8 mouse cellular contexts compared by ENCODE assay signal in genomic region chr8:85298600-85299433, GRCm38 (mm10). TPM values are rescaled to one million over a fixed set of nuclear protein-coding genes. Genes with fewer than 3 reads are reported as not detected.
DNase-seq lines count a peak whose midpoint lies in the region; ATAC-seq and TF ChIP-seq lines count a peak whose summit lies in the region.

No protein-coding gene starts in this region.

- TF ChIP-seq CTCF in E14TG2a.4 (conservative IDR thresholded peaks at IDR 0.05; ENCODE audit: low read length): no peak

- peak overlapping the region; percentile 85 for H3K4me2 ChIP-seq in embryonic facial prominence, embryonic 13.5 days
- H3K4me2 ChIP-seq in hindbrain, embryonic 12.5 days (replicated peaks): peak overlapping the region; percentile 84
- peak overlapping the region; percentile 86 for H3K4me2 ChIP-seq in limb, embryonic 13.5 days (replicated peaks)
- peak overlapping the region; percentile 62 for H3K4me2 ChIP-seq in midbrain, embryonic 15.5 days

- peak overlapping the region; percentile 96 for H3K9ac ChIP-seq in embryonic facial prominence, embryonic 13.5 days
- peak overlapping the region; percentile 82 for H3K9ac ChIP-seq in hindbrain, embryonic 12.5 days
- peak overlapping the region; percentile 88 for H3K9ac ChIP-seq in limb, embryonic 13.5 days
- peak overlapping the region; percentile 75 for H3K9ac ChIP-seq in midbrain, embryonic 15.5 days

- peak overlapping the region; percentile 99 for H3K4me3 ChIP-seq in E14TG2a.4 (replicated peaks; ENCODE audit: low read length)
- H3K4me3 ChIP-seq in embryonic facial prominence, embryonic 13.5 days: peak overlapping the region; percentile 94
- H3K4me3 ChIP-seq in hindbrain, embryonic 12.5 days: peak overlapping the region; percentile 75
- peak overlapping the region; percentile 93 for H3K4me3 ChIP-seq in limb, embryonic 13.5 days
- peak overlapping the region; percentile 71 for H3K4me3 ChIP-seq in midbrain, embryonic 15.5 days

- peaks cover 21% of the 10 kb centered on the region for H3K4me1 ChIP-seq in E14TG2a.4 (replicated peaks; ENCODE audit: low read depth, low read length)
- H3K4me1 ChIP-seq in embryonic facial prominence, embryonic 13.5 days: peaks cover 25% of the 10 kb centered on the region
- peaks cover 29% of the 10 kb centered on the region for H3K4me1 ChIP-seq in hindbrain, embryonic 12.5 days
- H3K4me1 ChIP-seq in limb, embryonic 13.5 days: peaks cover 31% of the 10 kb centered on the region
- peaks cover 39% of the 10 kb centered on the region for H3K4me1 ChIP-seq in midbrain, embryonic 15.5 days

- no peaks in the 10 kb centered on the region for H3K27me3 ChIP-seq in E14TG2a.4 (ENCODE audit: insufficient read depth, low read length)
- no peaks in the 10 kb centered on the region for H3K27me3 ChIP-seq in embryonic facial prominence, embryonic 13.5 days
- no peaks in the 10 kb centered on the region for H3K27me3 ChIP-seq in hindbrain, embryonic 12.5 days
- H3K27me3 ChIP-seq in limb, embryonic 13.5 days: no peaks in the 10 kb centered on the region
- no peaks in the 10 kb centered on the region for H3K27me3 ChIP-seq in midbrain, embryonic 15.5 days (replicated peaks)

- peak; percentile 6 for DNase-seq in cerebellum, adult 8-10 months
- DNase-seq in cerebellum, adult 11-12 months: no peak
- no peak for DNase-seq in gastrocnemius, postnatal 36 days

- no peaks in the 10 kb centered on the region for H3K9me3 ChIP-seq in E14TG2a.4 (ENCODE audit: low read length)
- no peaks in the 10 kb centered on the region for H3K9me3 ChIP-seq in embryonic facial prominence, embryonic 13.5 days
- no peaks in the 10 kb centered on the region for H3K9me3 ChIP-seq in hindbrain, embryonic 12.5 days (replicated peaks)
- no peaks in the 10 kb centered on the region for H3K9me3 ChIP-seq in limb, embryonic 13.5 days
- no peaks in the 10 kb centered on the region for H3K9me3 ChIP-seq in midbrain, embryonic 15.5 days

- 0 out of 2 replicates have a peak, but pooled peaks have one; percentile 28 for ATAC-seq in embryonic facial prominence, embryonic 13.5 days (ENCODE audit: insufficient number of reproducible peaks, insufficient read depth, low FRiP score, low TSS enrichment, low read depth)
- ATAC-seq in hindbrain, embryonic 12.5 days (ENCODE audit: low FRiP score): peak; percentile 76
- no peak for ATAC-seq in limb, embryonic 13.5 days (ENCODE audit: low FRiP score, low read depth)
- ATAC-seq in midbrain, embryonic 15.5 days (replicated peaks): peak; percentile 81

- peak overlapping the region; percentile 97 for H3K27ac ChIP-seq in embryonic facial prominence, embryonic 13.5 days
- H3K27ac ChIP-seq in hindbrain, embryonic 12.5 days: peak overlapping the region; percentile 96
- peak overlapping the region; percentile 93 for H3K27ac ChIP-seq in limb, embryonic 13.5 days
- peak overlapping the region; percentile 99 for H3K27ac ChIP-seq in midbrain, embryonic 15.5 days

- WGBS in embryonic facial prominence, embryonic 13.5 days: under 1% methylated on average over 52 of the region's 53 CpGs
- WGBS in hindbrain, embryonic 12.5 days: under 1% methylated on average over 52 of the region's 53 CpGs
- under 1% methylated on average over 53 of the region's 53 CpGs for WGBS in limb, embryonic 13.5 days
- under 1% methylated on average over 53 of the region's 53 CpGs for WGBS in midbrain, embryonic 15.5 days

- H3K36me3 ChIP-seq in E14TG2a.4 (ENCODE audit: insufficient read depth, low read length): peaks cover 40% of the 10 kb centered on the region
- H3K36me3 ChIP-seq in embryonic facial prominence, embryonic 13.5 days: peaks cover 22% of the 10 kb centered on the region
- H3K36me3 ChIP-seq in hindbrain, embryonic 12.5 days: peaks cover 14% of the 10 kb centered on the region
- H3K36me3 ChIP-seq in limb, embryonic 13.5 days: peaks cover 26% of the 10 kb centered on the region
- peaks cover 10% of the 10 kb centered on the region for H3K36me3 ChIP-seq in midbrain, embryonic 15.5 days (replicated peaks)

- intact Hi-C loops in gastrocnemius, postnatal 36 days (cut with DNase I): no loop called here

RNA-seq across cellular contexts. Expression of gene Orc6, which starts 0.6 kb away (rescaled TPM):
- polyA plus RNA-seq in embryonic facial prominence, embryonic 13.5 days (2015; fragmentation: Nextera tagmentation; extraction: Ambion mirVana): 111 and 116 TPM in 2 replicates
- polyA plus RNA-seq in hindbrain, embryonic 12.5 days (2016; fragmentation: Nextera tagmentation; extraction: Ambion mirVana): 82.1 and 86.0 TPM in 2 replicates
- polyA plus RNA-seq in limb, embryonic 13.5 days (2015; fragmentation: Nextera tagmentation; extraction: Ambion mirVana): 109 and 116 TPM in 2 replicates
- 65.3 and 70.5 TPM in 2 replicates for polyA plus RNA-seq in midbrain, embryonic 15.5 days (2015; fragmentation: Nextera tagmentation; extraction: Ambion mirVana)
- total RNA-seq in gastrocnemius, postnatal 36 days (2021): 1 to 10 TPM; 3.5 to 4.9 TPM

RNA-seq across cellular contexts. Expression of gene Vps35, which starts 0.8 kb away (rescaled TPM):
- polyA plus RNA-seq in embryonic facial prominence, embryonic 13.5 days (2015; fragmentation: Nextera tagmentation; extraction: Ambion mirVana): 127 and 136 TPM in 2 replicates
- 168 and 179 TPM in 2 replicates for polyA plus RNA-seq in hindbrain, embryonic 12.5 days (2016; fragmentation: Nextera tagmentation; extraction: Ambion mirVana)
- 128 and 136 TPM in 2 replicates for polyA plus RNA-seq in limb, embryonic 13.5 days (2015; fragmentation: Nextera tagmentation; extraction: Ambion mirVana)
- 163 and 170 TPM in 2 replicates for polyA plus RNA-seq in midbrain, embryonic 15.5 days (2015; fragmentation: Nextera tagmentation; extraction: Ambion mirVana)
- total RNA-seq in gastrocnemius, postnatal 36 days (2021): 10 to 100 TPM; 45.3 to 52.1 TPM
